Mouse (Mus musculus) central nervous system, embryonic 11.5 days (tissue): ENCODE data around the gene Rasd1. TPM values are rescaled to one million over a fixed set of nuclear protein-coding genes. Genes with fewer than 3 reads are reported as not detected.

ENCODE experiments used
- polyA plus RNA-seq: library from polyadenylated mRNA; depleted of rRNA; stranded (reverse); fragments of >200 nt; gene quantifications from 2 replicates; pipeline ENCODE4 v1.2.3, GENCODE M21; 2012; rRNA removed

The Rasd1 gene
- 0.67 and 1.1 TPM in 2 replicates for polyA plus RNA-seq

GRCm38 (mm10) chr11:59964818-59965217, at the start of gene Rasd1:
Gene Rasd1 (minus strand): TSS chr11:59964944.

DNA sequence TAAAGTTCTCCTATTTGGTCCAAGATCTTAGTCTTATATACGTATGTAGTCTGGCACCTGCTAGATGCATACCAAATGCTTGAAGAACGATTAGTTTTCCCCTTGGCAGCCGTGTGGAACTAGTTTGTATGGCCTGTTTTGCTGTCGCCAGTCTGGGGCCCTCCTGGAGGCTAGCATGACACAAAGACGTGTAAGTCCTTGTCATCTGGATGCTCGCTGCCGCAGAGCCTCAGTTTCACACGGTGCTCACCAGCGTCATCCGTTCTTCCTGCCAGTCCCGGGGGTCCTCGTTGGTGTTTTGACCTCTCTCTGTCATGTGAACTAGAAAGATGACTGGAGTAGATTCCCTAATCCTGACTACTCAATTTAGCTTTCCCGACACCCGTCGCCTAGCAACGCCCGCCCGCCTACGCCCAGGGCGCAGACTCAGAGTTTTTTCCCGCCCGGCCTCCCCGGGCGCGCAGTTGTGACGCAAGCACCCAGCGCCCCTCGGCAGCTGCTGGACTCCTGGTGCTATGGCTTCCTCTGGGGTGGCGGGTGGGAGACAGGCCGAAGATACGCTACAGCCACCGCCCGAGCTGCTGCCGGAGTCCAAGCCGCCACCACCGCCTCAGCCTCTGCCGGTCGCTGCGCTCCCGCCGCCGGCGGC, 16.9 kb downstream of the Rasd1 start, which contains the start of gene Med9:
TSS of gene Med9 (plus strand) at position 455 of the 649 bp plus-strand sequence.

Other genes with a start within 250 kb of the Rasd1 start
- 1.8 and 2.3 TPM in 2 replicates for gene Pld6, start 177.3 kb downstream of the Rasd1 start, polyA plus RNA-seq
- gene Flcn, start 154.9 kb downstream of the Rasd1 start, polyA plus RNA-seq: 26.2 and 32.9 TPM in 2 replicates
- gene Nt5m, start 125.5 kb downstream of the Rasd1 start, polyA plus RNA-seq: 25.7 and 31.2 TPM in 2 replicates
- gene Cops3, start 125.1 kb downstream of the Rasd1 start, polyA plus RNA-seq: 86.5 and 123 TPM in 2 replicates
- gene Med9, start 16.7 kb downstream of the Rasd1 start, polyA plus RNA-seq: 16.8 and 21.6 TPM in 2 replicates
- gene Pemt, start 81.5 kb upstream of the Rasd1 start, polyA plus RNA-seq: 4.6 and 5.9 TPM in 2 replicates
- gene Rai1, start 140.1 kb upstream of the Rasd1 start, polyA plus RNA-seq: 59.4 and 60.9 TPM in 2 replicates